Mouse (Mus musculus): ENCODE data around the gene Nadk2. TPM values are rescaled to one million over a fixed set of nuclear protein-coding genes. Genes with fewer than 3 reads are reported as not detected.

The Nadk2 gene
- total RNA-seq, 2 experiments from 2014 or later = 46.4 to 49.9 TPM

DNA sequence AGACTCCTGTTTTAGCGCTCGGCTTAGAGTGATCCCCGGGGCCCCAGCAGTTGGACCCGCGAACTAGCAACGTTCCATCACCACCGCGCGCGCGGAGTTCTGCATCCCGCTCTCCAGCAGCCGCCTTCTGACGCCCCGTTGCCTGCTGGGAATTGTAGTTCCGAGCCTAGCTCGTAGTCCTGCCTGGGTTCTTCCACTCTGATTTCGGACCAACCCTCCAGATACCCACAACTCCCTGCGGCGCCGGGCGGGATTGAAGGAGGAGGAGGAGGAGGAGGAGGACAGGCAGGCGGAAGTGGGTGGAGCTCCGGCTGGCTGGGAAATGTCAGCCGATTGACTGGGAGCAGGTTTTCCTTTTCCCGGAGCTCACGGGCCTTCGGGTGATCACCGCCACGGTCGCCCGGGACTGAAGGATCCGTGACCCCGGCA lies 69.2 kb downstream of the Nadk2 start, which contains the start of gene Lmbrd2:
Gene Lmbrd2 (plus strand): TSS at position 299 of the 429 bp plus-strand sequence.
- DNase-seq (ENCODE audit: extremely low spot score in 1 of 2, low spot score in 2 of 2) = peak; percentile 96 to 97
- intact Hi-C loops (cut with DNase I) = loop anchor here (5.0 kb wide), 1 partner anchor 1347 kb away; the partner anchor contains the start of genes Brix1 and Rad1
- Histone ChIP-seq H3K4me3 (peak within 1 kb of the TSS; percentile 91), H3K27ac (peak within 1 kb of the TSS; percentile 91)
- no peak for TF ChIP-seq CTCF (IDR thresholded peaks at IDR 0.05)

- no peak for TF ChIP-seq CTCF (IDR thresholded peaks at IDR 0.05)
- intact Hi-C loops (cut with DNase I) = loop anchor here (5.0 kb wide), 1 partner anchor 1347 kb away; the partner anchor contains the start of genes Brix1 and Rad1
- peak in 1 of 2 experiments; percentile 61 for DNase-seq (ENCODE audit: extremely low spot score in 1 of 2, low spot score in 2 of 2)
- H3K4me3 ChIP-seq = peak overlapping the region; percentile 91
- H3K27ac ChIP-seq = peak overlapping the region; percentile 91
These were observed 69.7 kb downstream of the Nadk2 start for GRCm38 (mm10) chr15:9140684-9141171.

DNA sequence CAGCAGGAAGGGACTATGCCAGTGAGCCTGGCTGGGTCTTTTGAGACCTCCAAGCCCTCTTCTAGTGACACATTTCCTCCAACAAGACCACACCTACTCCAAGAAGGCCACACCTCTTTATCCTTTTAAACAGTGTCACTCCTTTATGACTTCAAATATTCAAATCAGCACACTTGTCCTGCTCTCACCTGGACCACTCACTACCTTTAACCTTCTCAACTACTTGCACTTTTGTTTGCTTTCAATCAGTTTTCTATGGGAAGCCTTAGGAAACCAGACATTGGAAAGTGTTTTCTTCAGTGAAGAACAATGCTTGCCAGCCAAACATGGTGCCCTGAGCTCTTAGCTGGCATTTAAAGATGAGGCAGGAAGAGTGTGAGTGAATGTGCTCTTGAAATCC lies 84.3 kb downstream of the Nadk2 start, which contains the start of gene Skp2:
Gene Skp2 (minus strand): TSS at position 101 of the 400 bp plus-strand sequence.
- Histone ChIP-seq H3K27ac (no peak within 1 kb of the TSS), H3K4me3 (no peak within 1 kb of the TSS)
- no peak for TF ChIP-seq CTCF (IDR thresholded peaks at IDR 0.05)
- DNase-seq (ENCODE audit: extremely low spot score in 1 of 2, low spot score in 2 of 2) = no peak
- intact Hi-C loops (cut with DNase I) = no loop called here

Other genes starting within 250 kb of the Nadk2 start
- 10 to 100 TPM in 1 of 2 experiments, 1 to 10 TPM in 1; 8.1 to 14.7 TPM for gene Ranbp3l, start 103.3 kb upstream of the Nadk2 start, total RNA-seq (2021)
- gene Lmbrd2, start 69.3 kb downstream of the Nadk2 start, total RNA-seq (2021) = 10 to 100 TPM; 64.0 to 72.3 TPM
- gene Skp2, start 84.2 kb downstream of the Nadk2 start, total RNA-seq (2021) = 1 to 10 TPM; 5.0 to 5.5 TPM
- gene Ugt3a1, start 205.6 kb downstream of the Nadk2 start, total RNA-seq (2021) = not detected

Measured in left cerebral cortex, adult 2 months (tissue).